Mouse (Mus musculus): ENCODE data around the gene Ccdc190. TPM values are rescaled to one million over a fixed set of nuclear protein-coding genes. Genes with fewer than 3 reads are reported as not detected.

Ccdc190 gene
- 37.7 and 41.1 TPM in 2 replicates for polyA plus RNA-seq (2012; rRNA removed)

DNA sequence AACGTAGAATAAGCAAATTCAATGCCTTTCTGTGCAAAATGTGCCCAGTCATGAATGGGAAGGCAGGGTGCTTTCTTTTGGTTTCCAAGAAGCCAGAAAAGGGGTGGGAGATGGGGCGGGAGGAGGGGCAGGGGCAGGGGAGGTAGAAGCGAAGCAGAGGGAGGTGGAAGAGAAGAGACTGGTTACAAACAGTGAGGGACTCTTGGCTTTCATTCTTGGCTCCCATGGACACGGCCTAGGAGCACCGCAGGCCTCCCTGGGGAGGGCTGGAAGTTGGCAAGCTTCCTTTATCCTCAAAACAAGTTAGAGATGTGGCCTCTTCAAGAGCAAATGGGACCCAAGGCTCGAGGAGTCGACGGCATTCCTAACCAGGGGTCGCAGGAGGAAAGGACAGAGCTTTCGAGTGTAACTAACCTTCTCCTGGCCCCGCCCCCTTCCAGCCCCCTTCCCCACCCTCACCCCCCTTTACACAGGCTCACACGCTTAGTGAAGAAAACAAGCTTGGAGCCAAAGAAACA, at the start of gene Ccdc190:
TSS of gene Ccdc190 (plus strand) at position 195 of the 518 bp plus-strand sequence.
- Histone ChIP-seq H3K27ac (ENCODE audit: insufficient read depth, low read length) (peak within 1 kb of the TSS; percentile 6; the same call in 1 of the 2 replicates), H3K4me1 (ENCODE audit: control insufficient read depth, insufficient read depth, low read length) (no peaks in the 10 kb centered on the region), H3K4me3 (replicated peaks; ENCODE audit: insufficient read depth, low read depth, low read length) (peak within 1 kb of the TSS; percentile 34), H3K27me3 (ENCODE audit: control insufficient read depth, insufficient read depth, low read length) (no peaks in the 10 kb centered on the region; the same call in 1 of the 2 replicates)
- peak in 1 of 2 experiments; percentile 48 for DNase-seq
- WGBS, result 4% methylated on average over 12 of the region's 12 CpGs
- TF ChIP-seq CTCF (IDR thresholded peaks at IDR 0.05; ENCODE audit: borderline replicate concordance, insufficient read depth, low read depth, low read length) (no peak), POLR2A (IDR thresholded peaks at IDR 0.05; ENCODE audit: borderline replicate concordance, insufficient read depth, low read length) (no peak)

DNA sequence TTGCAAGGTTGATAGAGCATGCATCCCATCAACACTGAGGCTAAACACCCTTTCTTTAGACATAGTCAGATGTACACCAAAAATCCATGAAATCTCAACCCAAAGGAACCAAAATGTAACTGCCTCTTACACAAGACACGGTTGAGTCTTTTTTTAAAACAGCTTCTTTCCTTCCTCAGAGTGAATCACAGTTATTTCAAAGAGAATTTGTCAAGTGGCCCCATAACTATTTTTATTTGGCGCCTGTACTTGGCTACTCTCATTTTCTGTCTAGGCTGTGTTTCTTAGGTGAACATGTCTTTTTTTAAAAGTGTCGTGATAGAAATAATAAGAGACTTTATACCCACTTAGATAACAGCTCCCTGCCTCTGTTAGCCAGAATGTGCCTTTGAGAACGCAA, 49.4 kb upstream of the Ccdc190 start:
- no peak for DNase-seq
- Histone ChIP-seq H3K27ac (ENCODE audit: insufficient read depth, low read length) (no peak overlapping the region), H3K27me3 (ENCODE audit: control insufficient read depth, insufficient read depth, low read length) (no peaks in the 10 kb centered on the region), H3K4me1 (ENCODE audit: control insufficient read depth, insufficient read depth, low read length) (no peaks in the 10 kb centered on the region), H3K4me3 (replicated peaks; ENCODE audit: insufficient read depth, low read depth, low read length) (no peak overlapping the region)
- TF ChIP-seq POLR2A (IDR thresholded peaks at IDR 0.05; ENCODE audit: borderline replicate concordance, insufficient read depth, low read length) (no peak), CTCF (IDR thresholded peaks at IDR 0.05; ENCODE audit: borderline replicate concordance, insufficient read depth, low read depth, low read length) (no peak)
- WGBS, result 87% methylated on average over 4 of the region's 4 CpGs

DNA sequence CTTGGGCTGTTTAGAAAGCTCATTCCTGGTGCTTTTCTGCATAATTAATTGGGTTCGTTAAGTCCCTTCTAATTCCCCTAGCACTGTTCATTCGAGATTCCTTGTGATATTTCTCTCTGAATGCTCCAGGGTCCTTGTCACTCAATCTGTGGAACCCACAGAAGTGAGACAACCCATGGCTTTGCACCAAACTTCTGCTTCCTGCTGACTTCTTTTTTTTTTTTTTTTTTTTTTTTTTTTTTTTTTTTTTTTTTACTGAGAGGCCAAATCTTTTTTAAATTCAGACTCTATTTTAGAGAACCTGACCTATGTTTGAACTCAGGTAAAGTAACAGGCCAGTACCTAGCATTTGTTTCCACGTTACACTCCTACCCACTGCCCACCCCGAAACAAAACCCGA, 48.3 kb upstream of the Ccdc190 start:
- WGBS, result 80% methylated on average over 5 of the region's 5 CpGs
- TF ChIP-seq POLR2A (IDR thresholded peaks at IDR 0.05; ENCODE audit: borderline replicate concordance, insufficient read depth, low read length), result no peak
- no peak for TF ChIP-seq CTCF (IDR thresholded peaks at IDR 0.05; ENCODE audit: borderline replicate concordance, insufficient read depth, low read depth, low read length)

DNA sequence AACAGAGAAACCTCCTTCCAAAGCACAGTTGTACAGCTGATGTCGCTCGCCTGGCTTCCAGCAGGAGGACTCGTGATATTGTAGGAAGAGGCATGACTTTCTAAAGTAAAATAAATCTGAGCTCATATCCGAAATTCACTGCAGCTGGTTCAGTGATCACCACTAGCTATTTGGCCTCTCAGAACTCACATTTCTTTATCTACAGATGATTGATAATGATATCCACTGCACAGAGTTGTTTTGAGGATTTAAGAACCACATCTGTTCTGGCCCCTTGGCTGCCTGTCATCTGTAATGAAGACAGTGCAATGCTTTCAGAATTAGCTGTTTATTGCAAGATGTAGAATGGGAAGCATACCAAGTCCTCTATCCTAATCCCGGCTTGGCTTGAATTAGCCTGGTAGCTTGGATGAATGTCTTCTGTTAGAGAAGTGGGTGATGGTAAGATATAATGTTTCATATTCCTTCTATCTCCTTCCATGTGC, 45.3 kb upstream of the Ccdc190 start:
- TF ChIP-seq CTCF (IDR thresholded peaks at IDR 0.05; ENCODE audit: borderline replicate concordance, insufficient read depth, low read depth, low read length) (no peak), POLR2A (IDR thresholded peaks at IDR 0.05; ENCODE audit: borderline replicate concordance, insufficient read depth, low read length) (no peak)
- H3K27me3 ChIP-seq (ENCODE audit: control insufficient read depth, insufficient read depth, low read length), result no peaks in the 10 kb centered on the region
- no peaks in the 10 kb centered on the region for H3K4me1 ChIP-seq (ENCODE audit: control insufficient read depth, insufficient read depth, low read length)
- no peak for DNase-seq
- 70% methylated on average over 5 of the region's 5 CpGs for WGBS
- H3K4me3 ChIP-seq (replicated peaks; ENCODE audit: insufficient read depth, low read depth, low read length), result no peak overlapping the region
- no peak overlapping the region for H3K27ac ChIP-seq (ENCODE audit: insufficient read depth, low read length)

More for the DNA sequence above, 48.3 kb upstream of the Ccdc190 start:
- Histone ChIP-seq H3K4me3 (replicated peaks; ENCODE audit: insufficient read depth, low read depth, low read length) (no peak overlapping the region), H3K4me1 (ENCODE audit: control insufficient read depth, insufficient read depth, low read length) (no peaks in the 10 kb centered on the region), H3K27ac (ENCODE audit: insufficient read depth, low read length) (no peak overlapping the region), H3K27me3 (ENCODE audit: control insufficient read depth, insufficient read depth, low read length) (no peaks in the 10 kb centered on the region)
- no peak for DNase-seq

DNA sequence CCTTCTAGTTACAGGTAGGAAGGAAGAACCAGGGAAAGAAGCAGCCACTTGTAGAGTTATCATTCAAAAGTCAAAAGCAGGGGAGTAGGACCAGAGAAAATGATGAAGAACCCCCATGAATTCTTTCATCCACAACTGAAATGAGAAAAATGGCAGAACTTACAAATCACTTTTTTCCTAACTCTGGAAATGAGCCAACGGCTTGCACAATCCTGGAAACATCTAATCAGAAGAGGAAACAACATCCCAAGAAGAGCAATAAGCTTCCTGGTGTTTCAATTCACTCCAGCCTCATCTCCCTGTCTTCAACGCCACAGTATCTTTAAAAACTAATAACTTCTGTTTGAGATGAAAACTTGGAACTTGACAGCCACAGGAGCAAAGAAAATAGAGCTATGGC, 39.2 kb upstream of the Ccdc190 start:
- no peak for TF ChIP-seq CTCF (IDR thresholded peaks at IDR 0.05; ENCODE audit: borderline replicate concordance, insufficient read depth, low read depth, low read length)
- H3K27ac ChIP-seq (ENCODE audit: insufficient read depth, low read length), result no peak overlapping the region
- no peak overlapping the region for H3K4me3 ChIP-seq (replicated peaks; ENCODE audit: insufficient read depth, low read depth, low read length)
- 68% methylated on average over 2 of the region's 2 CpGs for WGBS
- DNase-seq, result no peak
- H3K4me1 ChIP-seq (ENCODE audit: control insufficient read depth, insufficient read depth, low read length), result no peaks in the 10 kb centered on the region
- H3K27me3 ChIP-seq (ENCODE audit: control insufficient read depth, insufficient read depth, low read length), result no peaks in the 10 kb centered on the region

DNA sequence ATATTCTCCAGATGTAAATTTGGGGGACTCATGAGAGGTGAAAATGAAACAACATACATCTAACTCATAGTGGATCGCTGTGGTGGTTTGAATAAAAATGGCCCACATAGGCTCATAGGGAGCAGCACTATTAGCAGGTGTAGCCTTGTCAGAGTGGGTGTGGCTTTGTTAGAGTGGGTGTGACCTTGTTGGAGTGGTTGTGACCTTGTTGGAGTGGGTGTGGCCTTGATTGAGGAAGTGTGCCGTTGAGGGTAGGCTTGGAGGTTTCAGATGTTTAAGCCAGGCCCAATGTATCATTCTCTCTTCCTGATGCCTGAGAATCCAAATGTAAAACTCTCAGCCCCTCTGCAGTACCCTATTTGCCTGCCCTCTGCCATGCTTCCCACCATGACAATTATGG, 34.5 kb upstream of the Ccdc190 start:
- TF ChIP-seq POLR2A (IDR thresholded peaks at IDR 0.05; ENCODE audit: borderline replicate concordance, insufficient read depth, low read length) (no peak), CTCF (IDR thresholded peaks at IDR 0.05; ENCODE audit: borderline replicate concordance, insufficient read depth, low read depth, low read length) (no peak)
- DNase-seq, result no peak
- WGBS, result 98% methylated on average over 2 of the region's 2 CpGs

DNA sequence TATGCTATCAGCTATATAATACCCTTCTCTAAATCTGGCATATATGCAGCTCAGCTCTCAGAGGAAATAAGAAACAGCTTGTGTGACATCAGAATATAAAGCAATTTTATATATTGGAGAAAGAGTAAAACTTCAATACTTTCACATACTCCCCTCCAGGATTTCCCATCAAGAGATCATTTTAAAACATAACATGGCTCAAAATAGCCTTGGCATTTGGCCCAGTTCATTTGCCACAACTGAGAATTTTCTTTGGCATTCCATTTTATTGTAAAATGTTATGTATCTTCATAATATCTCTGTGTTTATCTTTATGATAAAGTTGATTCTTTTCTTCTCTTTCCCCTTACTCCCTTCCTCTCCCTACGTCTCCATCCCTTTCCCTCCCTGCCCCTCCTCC, 32.8 kb upstream of the Ccdc190 start:
- H3K27ac ChIP-seq (ENCODE audit: insufficient read depth, low read length), result no peak overlapping the region
- H3K27me3 ChIP-seq (ENCODE audit: control insufficient read depth, insufficient read depth, low read length), result no peaks in the 10 kb centered on the region
- WGBS, result 76% methylated on average over 1 of the region's 1 CpGs
- H3K4me3 ChIP-seq (replicated peaks; ENCODE audit: insufficient read depth, low read depth, low read length), result no peak overlapping the region
- no peaks in the 10 kb centered on the region for H3K4me1 ChIP-seq (ENCODE audit: control insufficient read depth, insufficient read depth, low read length)
- DNase-seq, result no peak
- TF ChIP-seq CTCF (IDR thresholded peaks at IDR 0.05; ENCODE audit: borderline replicate concordance, insufficient read depth, low read depth, low read length), result no peak

More for the DNA sequence above, 34.5 kb upstream of the Ccdc190 start:
- H3K4me1 ChIP-seq (ENCODE audit: control insufficient read depth, insufficient read depth, low read length), result no peaks in the 10 kb centered on the region
- H3K27me3 ChIP-seq (ENCODE audit: control insufficient read depth, insufficient read depth, low read length), result no peaks in the 10 kb centered on the region
- H3K27ac ChIP-seq (ENCODE audit: insufficient read depth, low read length), result no peak overlapping the region
- H3K4me3 ChIP-seq (replicated peaks; ENCODE audit: insufficient read depth, low read depth, low read length), result no peak overlapping the region

DNA sequence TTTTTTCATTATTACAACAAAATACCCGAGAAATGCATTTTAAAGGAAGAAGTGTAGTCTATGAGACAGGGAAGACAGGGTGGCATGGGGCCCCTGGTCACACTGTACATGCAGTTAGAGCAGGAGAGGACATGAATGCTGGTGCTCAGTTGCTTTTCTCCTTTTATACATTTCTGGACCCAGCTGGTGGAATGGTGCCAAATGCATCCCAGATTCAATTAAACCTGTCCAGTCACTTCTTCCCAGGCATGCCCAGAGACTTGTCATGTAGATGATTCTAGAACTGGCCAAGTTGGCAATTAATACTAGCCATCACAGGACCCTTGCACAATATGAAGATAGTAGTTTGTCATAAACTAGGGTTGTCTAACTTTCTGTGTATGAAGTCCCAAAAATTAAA, 30.5 kb upstream of the Ccdc190 start:
- no peak overlapping the region for H3K27ac ChIP-seq (ENCODE audit: insufficient read depth, low read length)

More for the DNA sequence above, 30.5 kb upstream of the Ccdc190 start:
- WGBS, result 41% methylated on average over 1 of the region's 1 CpGs
- TF ChIP-seq CTCF (IDR thresholded peaks at IDR 0.05; ENCODE audit: borderline replicate concordance, insufficient read depth, low read depth, low read length), result no peak
- TF ChIP-seq POLR2A (IDR thresholded peaks at IDR 0.05; ENCODE audit: borderline replicate concordance, insufficient read depth, low read length), result no peak
- no peak for DNase-seq
- H3K4me1 ChIP-seq (ENCODE audit: control insufficient read depth, insufficient read depth, low read length), result no peaks in the 10 kb centered on the region
- no peak overlapping the region for H3K4me3 ChIP-seq (replicated peaks; ENCODE audit: insufficient read depth, low read depth, low read length)
- H3K27me3 ChIP-seq (ENCODE audit: control insufficient read depth, insufficient read depth, low read length), result no peaks in the 10 kb centered on the region

All from cerebellum, adult 2 months (tissue).